Mouse (Mus musculus) liver, embryonic 14.5 days (tissue): ENCODE data around the gene Calm3. TPM values are rescaled to one million over a fixed set of nuclear protein-coding genes. Genes with fewer than 3 reads are reported as not detected.
A peak's percentile ranks its signal among the peaks of the same experiment; 100 is the strongest.

Experiments used
- ATAC-seq: fragments of 200-750 bp; cut with Nextera tagmentation; 2 replicates; pipeline ENCODE4 v1.8.0; 2017; ENCODE audit warnings: moderate number of reproducible peaks, mild to moderate bottlenecking, moderate library complexity; ENCODE audit not compliant: insufficient read depth
- DNase-seq, 3 experiments: peaks; one replicate each; pipeline ENCODE4 v3.0.0-alpha.2; 2012 to 2013; ENCODE audit warnings: low read depth in 3 of 3, low spot score in 3 of 3
- H3K27ac ChIP-seq: fragments of 300-500 bp; sonication (generic); 2 replicates; pipeline ENCODE4 v1.5.1; 2014; ENCODE audit warnings: moderate library complexity, mild to moderate bottlenecking, control low read depth, inconsistent platforms
- H3K27me3 ChIP-seq: fragments of 300-500 bp; sonication (generic); 2 replicates; pipeline ENCODE4 v1.6.1; 2014; ENCODE audit warnings: mild to moderate bottlenecking, low read length, moderate library complexity; ENCODE audit not compliant: control insufficient read depth, insufficient read depth
- H3K36me3 ChIP-seq: fragments of 300-500 bp; sonication (generic); replicated peaks from 2 replicates; pipeline ENCODE4 v1.6.1; 2014; ENCODE audit warnings: low read depth; ENCODE audit not compliant: control insufficient read depth, insufficient read depth
- H3K4me1 ChIP-seq, 2 experiments: fragments of 200-500 bp in 1 of 2; fragments of 300-500 bp in 1 of 2; sonication (generic) in 1 of 2; replicated peaks; 2 replicates each; pipeline ENCODE4 v1.6.1; 2012 to 2014; ENCODE audit warnings: antibody characterized with exemption in 1 of 2, inconsistent platforms in 1 of 2, low read length in 1 of 2; ENCODE audit not compliant: control insufficient read depth in 2 of 2, insufficient read depth in 2 of 2
- H3K4me2 ChIP-seq: fragments of 300-500 bp; sonication (generic); 2 replicates; pipeline ENCODE4 v1.6.1; 2014; ENCODE audit warnings: low read depth, mild to moderate bottlenecking, control low read depth, moderate library complexity
- H3K4me3 ChIP-seq, 2 experiments: fragments of 200-500 bp in 1 of 2; fragments of 300-500 bp in 1 of 2; sonication (generic) in 1 of 2; 2 replicates each; pipeline ENCODE4 v1.5.1; 2012 to 2014; ENCODE audit warnings: low read depth in 2 of 2, low read length in 2 of 2, mild to moderate bottlenecking in 2 of 2, control low read depth in 1 of 2, inconsistent platforms in 1 of 2, moderate library complexity in 1 of 2; ENCODE audit not compliant: insufficient read depth in 1 of 2
- H3K9ac ChIP-seq: fragments of 300-500 bp; sonication (generic); replicated peaks from 2 replicates; pipeline ENCODE4 v1.6.1; 2014; ENCODE audit warnings: mild to moderate bottlenecking, control low read depth, moderate library complexity
- H3K9me3 ChIP-seq: fragments of 300-500 bp; sonication (generic); 2 replicates; pipeline ENCODE4 v1.6.1; 2016; ENCODE audit warnings: low read length, mixed read lengths; ENCODE audit not compliant: control insufficient read depth
- CTCF ChIP-seq: IDR thresholded peaks from 2 replicates; pipeline ENCODE4 v1.5.1; 2016; ENCODE audit warnings: antibody characterized with exemption, low read depth, control low read depth
- EP300 ChIP-seq: IDR thresholded peaks from 2 replicates; pipeline ENCODE4 v1.6.1; 2016; ENCODE audit warnings: antibody characterized with exemption, low read depth
- WGBS: fragments of 180-500 bp; shearing (Covaris S2); extraction: QIAGEN DNeasy Blood & Tissue Kit; methylation state at CpG from one replicate; pipeline ENCODE4 v1.1.7; 2014; ENCODE audit not compliant: insufficient replicate concordance; 5-methylcytosine and 5-hydroxymethylcytosine counted together
- polyA plus RNA-seq, 2 experiments: library from polyadenylated mRNA; depleted of rRNA in 1 of 2; stranded (reverse) in 1 of 2; unstranded in 1 of 2; fragments of >200 nt; fragmentation: Nextera tagmentation in 1 of 2; extraction: Ambion mirVana in 1 of 2; gene quantifications; 2 replicates each; pipeline versions ENCODE4 v1.2.1 to v1.2.3; 2012 to 2014

The Calm3 gene
- polyA plus RNA-seq, 2 experiments = 90.3 to 122 TPM

- ATAC-seq = no peak
- WGBS = 9% methylated on average over 79 of the region's 95 CpGs
- peak overlapping the region in 1 of 2 experiments; percentile 17; a peak in 2 of 4 replicates for H3K4me3 ChIP-seq
Measured at GRCm38 (mm10) chr7:16885271-16885776, 38.6 kb downstream of the Calm3 start.

GRCm38 (mm10) chr7:16884334-16884733, 39.6 kb downstream of the Calm3 start:
- H3K9ac ChIP-seq = no peak overlapping the region
- H3K27me3 ChIP-seq = peaks cover 36% of the 10 kb centered on the region
- H3K4me3 ChIP-seq = no peak overlapping the region
- no peaks in the 10 kb centered on the region for H3K36me3 ChIP-seq
- TF ChIP-seq EP300 = no peak
- TF ChIP-seq CTCF = no peak
- no peaks in the 10 kb centered on the region for H3K4me1 ChIP-seq
- WGBS = 26% methylated on average over 4 of the region's 4 CpGs
- ATAC-seq (no peak), DNase-seq (no peak)
- peaks cover 2% of the 10 kb centered on the region for H3K9me3 ChIP-seq
- H3K4me2 ChIP-seq = no peak overlapping the region
- H3K27ac ChIP-seq = no peak overlapping the region

More at GRCm38 (mm10) chr7:16885271-16885776, 38.6 kb downstream of the Calm3 start:
- Histone ChIP-seq H3K9me3 (peaks cover 2% of the 10 kb centered on the region), H3K4me1 (no peaks in the 10 kb centered on the region), H3K27ac (no peak overlapping the region), H3K4me2 (peak overlapping the region; percentile 4; the same call in 1 of the 2 replicates), H3K36me3 (no peaks in the 10 kb centered on the region), H3K9ac (no peak overlapping the region), H3K27me3 (peaks cover 37% of the 10 kb centered on the region)
- DNase-seq = no peak
- TF ChIP-seq CTCF = no peak
- TF ChIP-seq EP300 = no peak

DNA sequence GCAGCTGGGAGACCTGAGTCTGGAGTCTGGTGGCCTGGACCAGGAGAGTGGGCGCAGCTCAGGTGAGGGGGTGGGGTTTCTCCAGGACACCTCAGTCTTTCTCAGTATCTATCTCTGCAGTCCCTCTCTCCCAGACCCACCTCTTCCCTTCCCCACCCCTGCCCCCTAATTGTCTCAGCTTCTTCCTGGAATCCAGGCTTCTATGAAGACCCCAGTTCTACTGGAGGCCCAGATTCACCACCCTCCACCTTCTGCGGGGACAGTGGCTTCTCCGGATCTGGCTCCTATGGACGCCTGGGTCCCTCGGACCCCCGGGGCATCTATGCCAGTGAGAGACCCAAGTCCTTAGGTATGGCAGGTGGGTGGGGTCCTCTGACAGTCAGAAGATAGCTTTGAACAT, 40.8 kb downstream of the Calm3 start:
- Histone ChIP-seq H3K27ac (no peak overlapping the region), H3K4me1 (no peaks in the 10 kb centered on the region), H3K27me3 (peaks cover 36% of the 10 kb centered on the region), H3K4me2 (no peak overlapping the region), H3K9ac (no peak overlapping the region), H3K4me3 (no peak overlapping the region), H3K9me3 (peaks cover 2% of the 10 kb centered on the region), H3K36me3 (no peaks in the 10 kb centered on the region)
- 60% methylated on average over 6 of the region's 6 CpGs for WGBS
- ATAC-seq (no peak), DNase-seq (no peak)
- no peak for TF ChIP-seq CTCF
- no peak for TF ChIP-seq EP300

- no peaks in the 10 kb centered on the region for H3K36me3 ChIP-seq
- no peak overlapping the region for H3K4me2 ChIP-seq
- 14% methylated on average over 5 of the region's 5 CpGs for WGBS
- TF ChIP-seq CTCF (no peak), EP300 (no peak)
- H3K9me3 ChIP-seq = no peaks in the 10 kb centered on the region; the same call in none of the 2 replicates
- peaks cover 29% of the 10 kb centered on the region for H3K27me3 ChIP-seq
- no peak for ATAC-seq
- no peak overlapping the region for H3K27ac ChIP-seq
- no peak for DNase-seq
- H3K4me1 ChIP-seq = no peaks in the 10 kb centered on the region
- H3K9ac ChIP-seq = no peak overlapping the region
- no peak overlapping the region for H3K4me3 ChIP-seq
Measured at GRCm38 (mm10) chr7:16880615-16881014, 43.3 kb downstream of the Calm3 start.

DNA sequence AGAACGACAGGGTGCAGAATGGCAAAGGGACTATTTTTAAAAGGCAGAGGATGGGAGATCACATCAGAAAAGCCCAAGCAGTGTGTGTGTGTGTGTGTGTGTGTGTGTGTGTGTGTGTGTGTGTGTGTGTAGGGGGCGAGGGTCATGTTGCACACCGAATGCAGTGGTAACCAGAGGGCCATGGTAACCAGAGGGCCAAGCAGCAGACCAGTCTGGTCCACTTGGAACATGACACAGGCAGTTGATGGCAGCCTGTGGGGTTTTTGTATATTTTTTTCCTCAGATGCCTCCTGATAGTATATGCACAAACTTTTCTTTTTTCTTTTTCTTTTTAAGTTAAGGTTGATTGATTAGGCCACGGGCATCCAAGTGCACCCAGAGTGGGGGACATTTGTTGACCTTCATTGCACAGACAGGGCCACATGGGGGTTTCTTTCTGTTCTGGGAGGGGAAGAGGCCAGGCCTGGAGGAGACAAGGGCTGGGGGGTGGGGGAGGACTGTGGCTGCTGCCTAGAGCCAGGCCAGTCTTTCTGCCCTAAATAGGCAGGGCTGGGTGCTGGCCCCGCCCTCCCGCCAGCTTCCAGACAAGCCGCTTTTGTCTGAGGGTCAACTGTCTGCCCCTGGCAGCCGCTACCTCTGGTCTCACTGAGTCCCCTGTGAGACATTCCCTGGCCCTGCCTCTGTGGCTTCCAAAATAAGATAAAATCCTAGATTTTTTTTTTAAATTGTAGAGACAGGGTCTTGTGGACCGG, 43.9 kb downstream of the Calm3 start:
- Histone ChIP-seq H3K4me2 (no peak overlapping the region), H3K4me1 (no peaks in the 10 kb centered on the region), H3K9ac (no peak overlapping the region), H3K36me3 (no peaks in the 10 kb centered on the region), H3K9me3 (no peaks in the 10 kb centered on the region), H3K4me3 (no peak overlapping the region), H3K27me3 (peaks cover 23% of the 10 kb centered on the region), H3K27ac (no peak overlapping the region)
- ATAC-seq (no peak), DNase-seq (no peak)
- 37% methylated on average over 9 of the region's 9 CpGs for WGBS
- TF ChIP-seq EP300 = no peak
- TF ChIP-seq CTCF = no peak
